Mouse (Mus musculus) liver, embryonic 13.5 days (tissue): Measurements from ENCODE around the gene Ccr9. TPM values are rescaled to one million over a fixed set of nuclear protein-coding genes. Genes with fewer than 3 reads are reported as not detected.
A peak's percentile ranks its signal among the peaks of the same experiment; 100 is the strongest.
"Not testable (repeated sequence)": the region's sequence is repeated elsewhere in the genome, so short reads cannot be mapped to it uniquely, and the experiment has no call there.

ENCODE experiments used
- ATAC-seq: fragments of 200-750 bp; cut with Nextera tagmentation; 2 replicates; pipeline ENCODE4 v1.8.0; 2017; ENCODE audit warnings: low read depth, mild to moderate bottlenecking, moderate number of reproducible peaks, moderate library complexity
- DNase-seq: peaks from one replicate; pipeline ENCODE4 v3.0.0; 2022
- H3K27ac ChIP-seq: fragments of 300-500 bp; sonication (generic); 2 replicates; pipeline ENCODE4 v1.5.1; 2015; ENCODE audit warnings: moderate library complexity, mild to moderate bottlenecking, inconsistent platforms
- H3K27me3 ChIP-seq: fragments of 300-500 bp; sonication (generic); 2 replicates; pipeline ENCODE4 v1.6.1; 2015; ENCODE audit warnings: mild to moderate bottlenecking, inconsistent platforms
- H3K36me3 ChIP-seq: fragments of 300-500 bp; sonication (generic); 2 replicates; pipeline ENCODE4 v1.6.1; 2015; ENCODE audit warnings: mild to moderate bottlenecking, inconsistent platforms
- H3K4me1 ChIP-seq: fragments of 300-500 bp; sonication (generic); replicated peaks from 2 replicates; pipeline ENCODE4 v1.6.1; 2015; ENCODE audit warnings: inconsistent platforms
- H3K4me2 ChIP-seq: fragments of 300-500 bp; sonication (generic); 2 replicates; pipeline ENCODE4 v1.6.1; 2015; ENCODE audit warnings: inconsistent platforms, mild to moderate bottlenecking, moderate library complexity
- H3K4me3 ChIP-seq: fragments of 300-500 bp; sonication (generic); replicated peaks from 2 replicates; pipeline ENCODE4 v1.5.1; 2015; ENCODE audit warnings: mild to moderate bottlenecking, inconsistent platforms
- H3K9ac ChIP-seq: fragments of 300-500 bp; sonication (generic); 2 replicates; pipeline ENCODE4 v1.6.1; 2015; ENCODE audit warnings: mild to moderate bottlenecking, inconsistent platforms
- H3K9me3 ChIP-seq: fragments of 300-500 bp; sonication (generic); replicated peaks from 2 replicates; pipeline ENCODE4 v1.6.1; 2016; ENCODE audit warnings: inconsistent platforms
- WGBS: fragments of 180-500 bp; shearing (Covaris S2); methylation state at CpG from one replicate; pipeline ENCODE4 v1.1.7; 2015; ENCODE audit not compliant: insufficient replicate concordance; 5-methylcytosine and 5-hydroxymethylcytosine counted together
- polyA plus RNA-seq: library from polyadenylated mRNA; unstranded; fragments of >200 nt; fragmentation: Nextera tagmentation; extraction: Ambion mirVana; gene quantifications from 2 replicates; pipeline ENCODE4 v1.2.1, GENCODE M21; 2015

The Ccr9 gene
- polyA plus RNA-seq, 1 experiment from 2014 or later: 0.39 TPM

GRCm38 (mm10) chr9:123758645-123759044, 80.4 kb downstream of the Ccr9 start:
- Histone ChIP-seq H3K4me3 (no peak overlapping the region), H3K4me1 (no peaks in the 10 kb centered on the region), H3K27ac (no peak overlapping the region), H3K9me3 (no peaks in the 10 kb centered on the region), H3K4me2 (no peak overlapping the region), H3K27me3 (no peaks in the 10 kb centered on the region), H3K36me3 (no peaks in the 10 kb centered on the region), H3K9ac (no peak overlapping the region)
- ATAC-seq: no peak
- WGBS: 57% methylated on average over 4 of the region's 4 CpGs
- DNase-seq: no peak

GRCm38 (mm10) chr9:123760806-123761205, 82.6 kb downstream of the Ccr9 start:
- Histone ChIP-seq H3K36me3 (no peaks in the 10 kb centered on the region), H3K27ac (no peak overlapping the region), H3K9ac (no peak overlapping the region), H3K4me3 (no peak overlapping the region), H3K27me3 (no peaks in the 10 kb centered on the region), H3K4me2 (no peak overlapping the region), H3K9me3 (no peaks in the 10 kb centered on the region), H3K4me1 (no peaks in the 10 kb centered on the region)
- WGBS: 69% methylated on average over 3 of the region's 3 CpGs
- ATAC-seq: no peak
- DNase-seq: no peak

GRCm38 (mm10) chr9:123762886-123763285, 84.6 kb downstream of the Ccr9 start:
- no peak overlapping the region for H3K27ac ChIP-seq
- WGBS: 79% methylated on average over 4 of the region's 4 CpGs

GRCm38 (mm10) chr9:123763771-123764170, 85.5 kb downstream of the Ccr9 start:
- no peaks in the 10 kb centered on the region for H3K27me3 ChIP-seq
- no peak for DNase-seq
- H3K4me1 ChIP-seq: no peaks in the 10 kb centered on the region
- WGBS: 51% methylated on average over 3 of the region's 3 CpGs
- H3K9ac ChIP-seq: no peak overlapping the region
- no peaks in the 10 kb centered on the region for H3K9me3 ChIP-seq
- no peak for ATAC-seq
- H3K27ac ChIP-seq: no peak overlapping the region
- no peak overlapping the region for H3K4me2 ChIP-seq
- no peaks in the 10 kb centered on the region for H3K36me3 ChIP-seq
- H3K4me3 ChIP-seq: no peak overlapping the region

More at GRCm38 (mm10) chr9:123762886-123763285, 84.6 kb downstream of the Ccr9 start:
- Histone ChIP-seq H3K9ac (no peak overlapping the region), H3K9me3 (no peaks in the 10 kb centered on the region), H3K4me2 (no peak overlapping the region), H3K27me3 (no peaks in the 10 kb centered on the region), H3K4me1 (no peaks in the 10 kb centered on the region), H3K4me3 (no peak overlapping the region), H3K36me3 (no peaks in the 10 kb centered on the region)
- ATAC-seq (no peak), DNase-seq (no peak)

- Histone ChIP-seq H3K36me3 (no peaks in the 10 kb centered on the region), H3K9me3 (no peaks in the 10 kb centered on the region), H3K4me3 (no peak overlapping the region), H3K4me2 (no peak overlapping the region), H3K9ac (no peak overlapping the region), H3K4me1 (no peaks in the 10 kb centered on the region), H3K27ac (no peak overlapping the region), H3K27me3 (no peaks in the 10 kb centered on the region)
- DNase-seq (no peak), ATAC-seq (no peak)
- WGBS: 64% methylated on average over 3 of the region's 3 CpGs
Measured at GRCm38 (mm10) chr9:123766996-123767395, 88.8 kb downstream of the Ccr9 start.

GRCm38 (mm10) chr9:123768443-123768842, 90.2 kb downstream of the Ccr9 start:
- no peak for ATAC-seq
- H3K4me2 ChIP-seq: no peak overlapping the region
- no peaks in the 10 kb centered on the region for H3K9me3 ChIP-seq
- DNase-seq: no peak
- H3K9ac ChIP-seq: no peak overlapping the region
- H3K27me3 ChIP-seq: no peaks in the 10 kb centered on the region
- no peak overlapping the region for H3K27ac ChIP-seq
- 39% methylated on average over 1 of the region's 1 CpGs for WGBS
- no peak overlapping the region for H3K4me3 ChIP-seq
- H3K36me3 ChIP-seq: no peaks in the 10 kb centered on the region
- H3K4me1 ChIP-seq: no peaks in the 10 kb centered on the region

GRCm38 (mm10) chr9:123769532-123769931, 91.3 kb downstream of the Ccr9 start:
- H3K27ac ChIP-seq: no peak overlapping the region
- H3K4me1 ChIP-seq: no peaks in the 10 kb centered on the region
- no peak overlapping the region for H3K9ac ChIP-seq
- H3K9me3 ChIP-seq: no peaks in the 10 kb centered on the region
- H3K4me3 ChIP-seq: no peak overlapping the region
- no peaks in the 10 kb centered on the region for H3K36me3 ChIP-seq
- H3K4me2 ChIP-seq: no peak overlapping the region
- H3K27me3 ChIP-seq: no peaks in the 10 kb centered on the region
- WGBS: 32% methylated on average over 6 of the region's 6 CpGs
- ATAC-seq (no peak), DNase-seq (no peak)

GRCm38 (mm10) chr9:123773299-123773698, 95.1 kb downstream of the Ccr9 start:
- H3K9ac ChIP-seq, H3K4me1 ChIP-seq, H3K36me3 ChIP-seq, H3K9me3 ChIP-seq, H3K4me2 ChIP-seq, DNase-seq, H3K27ac ChIP-seq, H3K27me3 ChIP-seq, ATAC-seq, H3K4me3 ChIP-seq: not testable (repeated sequence)
- WGBS: 22% methylated on average over 2 of the region's 2 CpGs

- H3K4me1 ChIP-seq: no peaks in the 10 kb centered on the region
- H3K36me3 ChIP-seq: peaks cover 56% of the 10 kb centered on the region
- no peak for ATAC-seq
- H3K4me2 ChIP-seq: no peak overlapping the region
- H3K9ac ChIP-seq: no peak overlapping the region
- DNase-seq: no peak
- no peaks in the 10 kb centered on the region for H3K27me3 ChIP-seq
- WGBS: 55% methylated on average over 4 of the region's 4 CpGs
- peaks cover 2% of the 10 kb centered on the region for H3K9me3 ChIP-seq
- H3K4me3 ChIP-seq: no peak overlapping the region
- no peak overlapping the region for H3K27ac ChIP-seq
Measured at GRCm38 (mm10) chr9:123788855-123789529, 110.8 kb downstream of the Ccr9 start.

- no peaks in the 10 kb centered on the region for H3K27me3 ChIP-seq
- 0 out of 2 replicates have a peak, but pooled peaks have one; percentile 23 for ATAC-seq
Measured at GRCm38 (mm10) chr9:123796174-123796573, 117.9 kb downstream of the Ccr9 start.

GRCm38 (mm10) chr9:123801527-123801926, 123.3 kb downstream of the Ccr9 start:
- Histone ChIP-seq H3K9ac (no peak overlapping the region), H3K36me3 (peaks cover 22% of the 10 kb centered on the region), H3K4me3 (no peak overlapping the region), H3K4me1 (no peaks in the 10 kb centered on the region), H3K4me2 (no peak overlapping the region), H3K27me3 (no peaks in the 10 kb centered on the region), H3K27ac (no peak overlapping the region), H3K9me3 (no peaks in the 10 kb centered on the region)
- DNase-seq (no peak), ATAC-seq (no peak)
- 67% methylated on average over 1 of the region's 1 CpGs for WGBS

More at GRCm38 (mm10) chr9:123796174-123796573, 117.9 kb downstream of the Ccr9 start:
- Histone ChIP-seq H3K36me3 (peaks cover 62% of the 10 kb centered on the region), H3K27ac (no peak overlapping the region), H3K9ac (no peak overlapping the region), H3K9me3 (no peaks in the 10 kb centered on the region), H3K4me3 (no peak overlapping the region), H3K4me2 (no peak overlapping the region), H3K4me1 (no peaks in the 10 kb centered on the region)
- WGBS: 55% methylated on average over 3 of the region's 3 CpGs
- peak; percentile 15 for DNase-seq

GRCm38 (mm10) chr9:123802421-123802820, 124.2 kb downstream of the Ccr9 start:
- 71% methylated on average over 2 of the region's 2 CpGs for WGBS

More at GRCm38 (mm10) chr9:123802421-123802820, 124.2 kb downstream of the Ccr9 start:
- Histone ChIP-seq H3K27me3 (no peaks in the 10 kb centered on the region), H3K4me1 (no peaks in the 10 kb centered on the region), H3K36me3 (peaks cover 13% of the 10 kb centered on the region), H3K4me2 (no peak overlapping the region), H3K9ac (no peak overlapping the region), H3K4me3 (no peak overlapping the region), H3K27ac (no peak overlapping the region), H3K9me3 (no peaks in the 10 kb centered on the region)
- ATAC-seq (no peak), DNase-seq (no peak)
